Mouse (Mus musculus) v-Abl transformed pro-B cells (cell line): ENCODE measurements around the gene Sox15.

ENCODE experiments used
- in situ Hi-C, 2 experiments: fragments of 400-800 bp; cut with MboI; formaldehyde crosslinking; loops; one replicate each; pipeline ENCODE4 v1.15.1; 2025; ENCODE audit not compliant: unreplicated experiment in 2 of 2

Sox15 gene

DNA sequence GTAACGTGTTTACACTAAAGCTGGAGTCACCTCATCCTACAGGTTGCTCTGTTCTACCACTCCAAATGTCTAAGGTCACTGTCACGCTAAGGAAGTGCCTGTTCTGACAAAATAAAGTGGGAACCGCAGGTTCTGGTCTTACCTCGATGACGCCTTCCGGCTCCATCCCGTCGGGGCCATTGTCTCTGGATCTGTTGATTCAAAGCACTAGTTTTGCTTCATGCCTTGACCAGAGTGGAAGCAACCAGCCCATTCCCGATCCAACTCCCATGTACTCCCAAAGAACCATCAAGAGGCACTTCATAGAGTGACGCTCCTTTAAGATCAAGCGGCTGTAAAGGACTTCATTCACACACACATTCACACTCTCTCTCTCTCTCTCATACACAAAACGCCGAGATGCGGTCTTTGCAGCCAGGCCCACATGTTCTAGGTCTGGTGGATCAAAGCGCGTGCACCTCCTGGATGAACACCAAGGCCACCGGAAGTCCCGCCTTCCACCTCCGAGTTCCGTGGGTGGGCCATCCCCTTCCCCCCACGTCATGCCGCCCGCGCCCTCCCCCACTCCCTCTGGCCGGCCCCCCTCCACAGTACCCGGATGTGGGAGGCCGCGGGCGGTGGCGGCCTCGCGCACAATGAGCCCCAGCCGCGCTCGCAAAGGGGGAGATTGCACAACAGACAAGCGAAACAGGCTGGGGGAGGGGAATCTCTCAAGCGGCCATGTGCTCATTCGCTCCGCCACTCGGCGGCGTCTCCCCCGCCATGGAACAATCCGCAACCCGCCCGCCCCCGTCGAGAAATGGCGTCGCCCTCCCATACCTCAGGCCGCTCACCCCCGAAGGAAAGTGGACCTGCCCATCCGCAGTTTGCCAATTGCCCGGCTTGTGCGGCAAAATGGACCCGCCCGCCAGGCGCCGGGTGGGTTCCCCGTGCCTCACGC is 15.9 kb downstream of the Sox15 start:
- in situ Hi-C loops = loop anchor here in 1 of 2 experiments (5.0 kb wide), 2 partner anchors 86 to 251 kb away; partner anchors contain the start of genes Eif5a and Polr2a

DNA sequence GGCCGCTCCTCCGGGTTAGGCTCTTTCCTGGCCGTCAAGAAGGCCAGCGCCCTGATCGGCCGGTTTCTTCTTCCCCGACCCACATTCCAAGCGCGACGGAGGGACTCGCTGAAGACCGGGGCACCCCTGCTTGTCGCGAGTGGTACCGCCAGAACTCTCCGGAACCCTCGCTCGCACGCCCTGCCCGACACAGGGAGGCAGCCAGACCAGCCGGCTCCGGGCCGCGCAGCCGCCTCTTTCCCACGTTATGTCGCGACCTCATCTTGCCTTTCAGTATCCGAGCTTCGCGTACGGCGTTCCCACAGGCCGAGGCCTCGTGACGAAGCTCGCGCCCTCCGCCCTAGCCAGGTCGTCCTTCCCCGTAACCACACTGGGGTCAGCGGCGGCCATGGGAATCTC is 16.6 kb downstream of the Sox15 start:
- in situ Hi-C loops = loop anchor here in 1 of 2 experiments (5.0 kb wide), 2 partner anchors 86 to 251 kb away; partner anchors contain the start of genes Eif5a and Polr2a

DNA sequence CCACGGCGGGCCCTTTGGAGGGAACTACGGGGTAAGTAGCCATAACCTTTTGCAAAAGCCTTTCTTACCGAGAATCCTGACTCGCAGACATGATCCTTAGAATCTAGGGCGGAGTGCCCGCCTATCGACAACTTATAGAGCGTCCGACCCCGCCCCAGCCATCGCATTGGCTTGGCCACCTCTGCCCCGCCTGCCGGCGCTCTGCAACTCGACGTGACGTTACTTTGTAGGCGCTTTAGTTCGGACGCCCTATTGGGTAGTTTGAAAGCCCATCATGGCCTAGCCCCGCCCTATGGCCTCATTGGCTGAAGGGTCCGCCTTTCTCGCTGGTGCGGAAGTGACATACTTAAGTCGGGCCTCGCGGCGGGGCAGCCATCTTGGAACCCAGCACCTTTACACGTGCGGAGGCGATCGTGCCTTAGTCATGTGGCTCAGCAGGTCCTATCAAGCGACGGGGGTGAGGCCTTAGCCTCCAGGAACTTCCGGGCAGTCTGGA is 17.1 kb downstream of the Sox15 start, which contains the start of gene Eif4a1:
Gene Eif4a1, minus strand, starts transcription at position 213 of the 496 bp plus-strand sequence.
- in situ Hi-C loops = loop anchor here in 1 of 2 experiments (5.0 kb wide), 2 partner anchors 85 to 250 kb away; partner anchors contain the start of genes Eif5a and Polr2a

DNA sequence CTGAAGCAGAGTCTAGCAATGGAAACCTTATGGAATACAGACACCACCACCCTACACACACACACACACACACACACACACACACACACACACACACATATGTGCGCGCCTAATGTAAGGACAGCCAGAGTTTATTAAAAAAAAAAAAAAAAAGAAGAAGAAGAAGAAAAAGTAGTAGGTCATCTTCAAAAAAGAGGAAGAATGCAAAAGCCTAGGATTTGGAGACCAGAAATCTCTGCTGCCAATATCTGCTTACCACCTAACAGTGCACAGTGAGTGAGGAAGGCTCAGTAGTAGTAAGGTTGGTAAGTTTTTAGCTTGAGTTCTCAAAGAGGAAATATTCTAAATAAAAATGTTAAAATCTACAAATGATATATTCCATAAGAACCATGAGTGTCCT is 24.0 kb downstream of the Sox15 start:
- in situ Hi-C loops = loop anchor here in 1 of 2 experiments (25.0 kb wide), 1 partner anchor 533 kb away; the partner anchor contains the start of genes Slc16a11 and Slc16a13

DNA sequence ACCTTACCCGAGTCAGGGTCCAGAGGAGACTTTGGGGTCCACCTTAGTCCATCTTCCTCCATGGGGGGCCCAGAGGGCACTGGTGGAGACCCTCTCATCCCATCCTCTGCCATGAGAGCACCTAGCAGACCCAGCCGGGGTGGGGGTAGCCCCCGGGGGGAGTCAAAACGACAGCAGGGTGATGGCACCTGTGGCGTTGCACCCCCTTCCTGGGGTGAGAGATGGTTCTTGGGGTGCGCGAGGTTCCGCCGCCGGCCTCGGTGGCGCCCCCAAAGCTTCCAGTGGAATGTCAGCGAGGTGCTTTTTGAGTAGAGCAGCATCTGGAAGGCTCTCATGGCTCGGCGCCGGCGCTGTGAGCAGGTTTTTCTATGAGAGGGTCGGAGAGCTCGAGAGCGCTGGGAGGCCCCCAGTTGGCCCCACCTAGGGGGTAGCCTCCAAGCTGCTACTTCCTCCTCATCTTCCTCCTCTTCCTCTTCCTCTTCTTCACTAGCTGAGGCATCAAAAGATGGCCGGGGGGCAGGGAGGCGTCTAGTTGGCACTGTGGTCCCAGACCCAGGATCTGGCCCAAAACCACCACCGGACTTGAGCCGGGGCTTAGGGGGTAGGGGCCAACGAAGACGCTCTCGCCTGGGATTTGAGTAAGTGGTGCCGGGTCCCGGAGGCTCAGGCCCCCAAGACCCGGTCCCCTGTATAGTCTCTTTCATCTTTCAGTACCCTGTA is 25.2 kb downstream of the Sox15 start:
- in situ Hi-C loops = loop anchor here (5.0 to 25.0 kb wide), 3 partner anchors 197 to 532 kb away; partner anchors contain the start of genes Tmem95 (in 2 of the 2), Slc16a11 (in 1 of the 2) and Slc16a13 (in 1 of the 2)

DNA sequence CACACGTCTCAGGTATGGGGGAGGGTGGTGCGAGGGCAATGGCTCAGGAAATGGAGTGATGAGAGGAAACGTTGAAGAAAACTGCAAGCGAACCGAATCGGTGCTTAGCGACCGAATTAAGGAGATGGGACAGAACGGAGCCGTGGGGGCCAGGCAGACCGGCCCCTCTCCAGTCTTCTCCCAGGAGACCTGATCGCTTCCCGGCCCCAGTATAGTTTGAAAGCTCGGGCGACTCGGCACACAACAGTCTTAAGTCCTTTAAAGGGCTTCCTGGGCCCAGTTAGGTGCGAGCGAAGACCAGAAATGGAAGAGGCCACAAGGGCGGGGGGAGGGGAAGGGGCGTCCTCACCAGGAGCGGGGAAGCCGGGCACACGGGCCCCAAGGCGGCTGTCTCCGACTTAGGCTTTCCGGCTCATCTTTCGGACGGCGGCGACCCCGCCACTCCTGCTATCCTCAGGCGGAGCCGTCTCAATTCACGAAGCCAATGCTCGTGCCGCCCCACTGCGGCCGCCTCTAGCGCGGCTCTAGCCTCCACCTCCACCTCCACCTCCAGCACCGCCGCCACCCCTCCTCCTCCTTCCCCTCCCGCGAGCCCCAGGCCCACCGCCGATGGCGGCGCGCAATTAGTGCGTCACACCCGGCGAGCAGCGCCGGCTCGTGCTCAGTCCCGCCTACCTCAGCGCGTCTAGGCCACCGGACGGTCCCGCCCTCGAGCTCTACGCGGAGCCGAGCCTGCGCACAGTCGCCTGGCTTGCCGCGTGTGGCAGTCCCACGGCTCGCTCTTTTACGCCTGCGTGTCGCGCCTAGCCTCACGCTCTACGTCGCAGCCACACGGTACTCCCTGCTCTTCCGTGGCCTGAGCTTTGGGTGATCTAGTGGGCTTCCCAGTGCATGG is 26.4 kb downstream of the Sox15 start, which contains the start of gene Senp3:
Gene Senp3, minus strand, starts transcription at position 771 of the 895 bp plus-strand sequence.
- in situ Hi-C loops = loop anchor here (5.0 to 25.0 kb wide), 3 partner anchors 196 to 531 kb away; partner anchors contain the start of genes Tmem95 (in 2 of the 2), Slc16a11 (in 1 of the 2) and Slc16a13 (in 1 of the 2)

DNA sequence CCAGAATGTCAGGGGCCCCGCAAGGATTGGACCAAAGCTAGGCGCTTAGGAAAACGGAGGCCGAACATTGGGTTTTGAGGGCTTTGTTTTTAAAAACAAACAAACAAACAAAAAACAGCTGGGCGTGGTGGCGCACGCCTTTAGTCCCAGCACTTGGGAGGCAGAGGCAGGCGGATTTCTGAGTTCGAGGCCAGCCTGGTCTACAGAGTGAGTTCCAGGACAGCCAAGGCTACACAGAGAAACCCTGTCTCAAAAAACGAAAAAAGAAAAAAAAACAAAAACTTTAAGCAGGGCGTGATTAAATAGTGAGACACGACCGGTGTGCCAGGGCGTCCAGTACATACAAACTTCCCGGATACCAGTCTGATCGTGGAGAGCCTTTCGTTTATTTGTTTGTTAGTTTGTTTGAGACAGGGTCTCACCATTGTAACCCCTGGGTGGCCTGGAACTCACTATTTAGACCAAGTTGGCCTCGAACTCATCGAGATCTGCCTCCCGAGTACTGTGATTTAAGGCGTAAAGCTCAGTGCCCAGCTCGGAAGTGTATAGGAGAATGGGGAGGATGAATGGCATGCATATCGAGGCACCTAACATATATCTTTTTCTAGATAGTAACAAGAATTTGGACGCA is 27.2 kb downstream of the Sox15 start:
- in situ Hi-C loops = loop anchor here (5.0 to 25.0 kb wide), 3 partner anchors 195 to 530 kb away; partner anchors contain the start of genes Tmem95 (in 2 of the 2), Slc16a11 (in 1 of the 2) and Slc16a13 (in 1 of the 2)

DNA sequence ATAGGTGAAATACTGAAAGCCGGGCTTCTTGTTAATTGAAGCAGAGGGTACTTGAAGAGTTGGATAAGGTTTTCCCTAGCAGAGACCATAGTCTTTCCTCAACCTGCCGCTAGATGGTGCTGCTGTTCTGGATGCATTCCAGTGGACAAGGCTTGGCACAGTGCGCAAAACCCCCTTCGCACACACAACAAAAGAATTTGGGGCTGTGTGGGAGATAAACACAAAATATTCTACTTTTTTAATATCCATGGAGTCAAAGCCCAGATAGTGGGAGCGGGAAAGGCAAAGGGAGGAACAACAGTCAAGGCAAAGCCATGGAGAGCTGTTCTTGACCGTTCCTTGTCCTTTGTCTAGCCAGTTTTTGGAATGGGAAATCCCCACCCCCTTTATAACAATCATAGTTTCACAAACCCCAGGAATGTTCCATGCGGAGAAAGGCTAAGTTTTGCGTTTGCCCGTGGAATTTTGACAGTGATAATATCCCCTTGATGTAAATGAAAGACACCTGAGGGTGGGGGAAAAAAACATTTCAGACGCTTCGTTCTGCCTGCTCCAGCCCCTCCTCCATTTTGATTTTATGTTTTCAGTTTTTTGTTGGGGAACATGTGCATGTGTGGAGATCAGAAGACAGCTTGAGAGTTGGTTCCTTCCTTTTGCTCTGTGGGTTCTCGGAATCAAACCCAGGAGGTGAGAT is 27.9 kb downstream of the Sox15 start:
- in situ Hi-C loops = loop anchor here (5.0 to 25.0 kb wide), 3 partner anchors 194 to 529 kb away; partner anchors contain the start of genes Tmem95 (in 2 of the 2), Slc16a11 (in 1 of the 2) and Slc16a13 (in 1 of the 2)

DNA sequence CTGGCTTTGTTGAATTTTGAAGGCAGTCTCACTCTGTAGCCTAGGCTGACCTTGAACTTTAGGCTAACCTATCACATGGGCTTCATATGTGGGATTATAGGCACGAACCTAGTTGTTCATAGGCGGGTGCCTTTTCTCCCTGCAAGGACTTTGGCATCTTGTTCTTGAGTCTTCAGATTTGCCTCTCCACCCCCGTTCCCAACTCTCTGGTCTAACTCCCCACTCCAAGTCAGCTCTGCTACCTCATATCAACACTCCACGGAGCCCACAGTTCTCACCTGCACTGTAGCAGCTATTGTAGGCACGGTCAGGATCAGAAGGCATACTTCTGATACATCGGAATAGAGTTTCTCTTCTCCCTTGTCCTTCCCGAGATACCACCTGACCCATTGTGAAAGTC is 28.5 kb downstream of the Sox15 start:
- in situ Hi-C loops = loop anchor here (5.0 to 25.0 kb wide), 3 partner anchors 194 to 529 kb away; partner anchors contain the start of genes Tmem95 (in 2 of the 2), Slc16a11 (in 1 of the 2) and Slc16a13 (in 1 of the 2)

DNA sequence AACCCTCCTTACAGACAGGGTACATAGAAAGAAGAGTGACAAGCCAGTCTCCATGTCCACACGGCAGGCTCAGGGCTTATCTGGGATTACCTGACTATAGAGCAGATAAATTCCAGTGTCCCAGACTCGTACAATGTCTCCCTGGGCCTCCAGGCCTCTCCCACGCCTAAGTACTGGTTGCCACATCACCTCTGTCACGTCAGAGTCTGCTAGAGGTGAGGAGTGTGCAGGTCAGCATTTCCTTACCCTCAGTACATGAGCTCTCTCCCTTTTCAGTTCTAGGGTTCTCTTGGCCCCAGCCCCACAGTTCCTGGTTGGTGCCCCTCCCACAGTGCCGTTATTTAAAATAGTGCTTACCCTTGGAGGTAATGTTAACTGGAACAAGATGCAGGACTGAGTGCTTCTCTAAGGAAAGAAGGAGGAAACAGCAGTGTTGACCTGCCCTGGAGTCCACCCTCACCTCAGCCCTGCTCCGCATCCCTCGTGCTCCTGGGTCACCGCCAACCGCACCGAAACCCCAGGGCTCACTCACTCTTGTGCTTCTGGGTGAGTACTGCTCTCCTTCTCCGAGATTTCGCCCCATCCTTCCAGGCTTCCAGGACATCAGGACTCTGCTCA is 29.1 kb downstream of the Sox15 start:
- in situ Hi-C loops = loop anchor here (5.0 to 25.0 kb wide), 3 partner anchors 193 to 528 kb away; partner anchors contain the start of genes Tmem95 (in 2 of the 2), Slc16a11 (in 1 of the 2) and Slc16a13 (in 1 of the 2)

DNA sequence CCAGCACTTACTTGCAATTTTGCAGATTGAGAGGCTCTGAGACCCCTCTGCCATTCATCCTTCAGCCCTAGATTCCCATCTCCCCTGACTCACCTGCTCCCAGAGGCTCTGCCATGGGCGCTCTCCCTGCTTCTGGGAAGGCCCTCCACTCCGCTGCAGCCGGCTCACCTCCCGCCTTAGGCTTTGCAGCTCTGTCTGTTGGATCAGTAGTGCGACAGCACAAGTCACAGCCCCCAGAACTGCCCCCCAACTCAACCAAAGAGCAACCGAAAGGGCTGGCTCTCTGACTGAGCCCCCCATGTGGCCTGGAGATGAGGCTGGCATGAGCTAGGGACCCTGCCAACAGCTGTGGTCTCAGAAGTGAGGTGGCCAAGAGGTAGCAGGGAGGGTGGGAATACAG is 29.8 kb downstream of the Sox15 start:
- in situ Hi-C loops = loop anchor here (5.0 to 25.0 kb wide), 3 partner anchors 192 to 527 kb away; partner anchors contain the start of genes Tmem95 (in 2 of the 2), Slc16a11 (in 1 of the 2) and Slc16a13 (in 1 of the 2)

DNA sequence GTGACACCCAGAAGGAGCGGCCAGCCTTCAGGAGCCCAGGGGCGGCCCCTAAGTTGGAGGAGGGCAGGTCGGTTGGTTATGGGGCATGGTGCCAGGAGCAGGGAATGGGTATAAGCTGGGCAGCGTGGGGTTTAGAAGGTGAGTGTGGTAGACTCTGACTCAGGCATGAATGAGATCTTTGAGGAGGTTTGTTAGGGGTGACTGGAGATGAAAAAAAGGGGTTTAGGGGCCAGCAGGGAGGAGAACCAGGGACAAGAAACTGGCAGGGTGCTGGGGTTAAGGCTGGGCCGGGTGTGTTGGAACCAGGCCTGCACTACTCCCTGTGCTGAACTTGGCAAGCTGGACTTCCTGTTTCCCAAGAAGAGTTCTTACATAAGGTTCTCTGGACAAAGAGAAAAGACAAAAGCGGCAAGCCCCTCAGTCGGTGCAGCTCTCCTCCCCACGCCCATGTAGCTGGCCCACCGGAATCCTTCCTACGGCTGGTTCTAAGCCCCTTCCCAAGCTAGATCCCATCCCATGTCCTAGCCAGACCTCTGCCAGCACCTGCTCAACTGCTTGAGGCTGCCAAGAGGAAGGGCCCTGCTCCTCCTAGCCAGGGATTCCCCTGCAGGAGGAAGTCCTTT is 30.5 kb downstream of the Sox15 start, which contains the start of gene Tnfsf13:
Gene Tnfsf13, minus strand, starts transcription at position 259 of the 623 bp plus-strand sequence.
- in situ Hi-C loops = loop anchor here in 1 of 2 experiments (10.0 to 25.0 kb wide), 2 partner anchors 269 to 527 kb away; partner anchors contain the start of genes Slc16a11 and Slc16a13

DNA sequence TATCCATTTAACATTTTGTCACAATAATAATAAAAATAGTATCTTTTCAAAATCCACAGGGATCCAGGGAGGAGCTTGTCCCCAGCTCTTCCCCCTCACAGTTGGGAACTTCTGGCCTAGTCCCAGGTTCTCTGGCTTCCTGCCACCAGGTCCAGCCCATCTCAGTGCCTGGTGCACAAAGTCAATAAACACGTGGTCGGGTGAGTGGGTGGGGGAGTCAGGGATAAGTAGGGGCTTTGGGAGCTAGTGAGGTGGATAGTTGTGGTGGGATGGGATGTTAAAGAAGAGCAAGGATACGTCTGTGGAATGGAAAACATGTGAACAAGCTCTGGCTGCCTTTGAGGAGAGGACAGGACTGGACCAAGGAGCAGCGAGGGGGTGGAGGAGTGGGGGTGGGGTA is 31.3 kb downstream of the Sox15 start:
- in situ Hi-C loops = loop anchor here in 1 of 2 experiments (10.0 to 25.0 kb wide), 2 partner anchors 268 to 526 kb away; partner anchors contain the start of genes Slc16a11 and Slc16a13

DNA sequence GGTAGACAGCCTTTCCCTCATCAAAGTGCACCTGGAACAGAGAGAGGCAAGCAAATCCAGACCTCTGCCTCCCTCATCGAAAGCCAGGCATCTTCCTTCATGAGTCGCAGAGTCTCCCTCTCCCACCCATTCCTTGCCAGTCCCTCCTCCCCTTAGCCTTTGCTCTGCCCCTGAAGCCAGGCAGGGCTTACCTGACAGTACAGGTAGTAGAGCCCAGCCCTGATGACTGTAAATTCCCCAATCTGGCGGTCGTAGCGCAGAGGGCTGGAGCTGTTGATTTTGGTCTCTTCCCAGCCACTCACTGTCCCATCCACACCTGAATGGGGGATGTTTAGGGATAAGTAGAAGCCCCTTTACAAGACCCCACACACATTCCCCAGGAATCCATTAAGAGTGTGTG is 31.9 kb downstream of the Sox15 start:
- in situ Hi-C loops = loop anchor here in 1 of 2 experiments (10.0 to 25.0 kb wide), 2 partner anchors 268 to 525 kb away; partner anchors contain the start of genes Slc16a11 and Slc16a13

DNA sequence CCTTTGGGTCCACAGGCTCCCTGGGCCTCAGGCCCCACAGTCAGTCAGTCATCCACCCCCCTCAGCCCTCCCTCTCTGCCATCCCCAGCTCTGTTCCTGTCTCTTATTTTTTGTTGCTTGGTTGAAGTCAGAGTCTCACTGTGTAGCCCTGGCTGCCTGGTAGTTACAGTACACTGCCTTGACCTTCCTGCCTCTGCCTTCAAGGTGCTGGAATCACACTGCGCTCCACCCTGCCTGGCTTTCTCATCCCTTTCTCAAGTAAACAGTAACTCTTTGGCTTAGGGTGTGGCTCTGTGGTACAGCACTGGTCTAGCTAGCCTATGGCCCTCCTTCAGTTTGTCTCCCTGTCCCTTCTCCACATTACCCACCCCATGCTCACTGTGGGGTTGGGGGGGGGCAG is 34.8 kb downstream of the Sox15 start:
- in situ Hi-C loops = loop anchor here in 1 of 2 experiments (10.0 to 25.0 kb wide), 2 partner anchors 265 to 522 kb away; partner anchors contain the start of genes Slc16a11 and Slc16a13
